Mouse (Mus musculus) lung, adult 2 months (tissue): ENCODE results near the gene Npw. TPM values are rescaled to one million over a fixed set of nuclear protein-coding genes. Genes with fewer than 3 reads are reported as not detected.

Experiments
- DNase-seq: peaks from one replicate; pipeline ENCODE4 v3.0.0; 2022
- H3K4me1 ChIP-seq: fragments of 200-500 bp; 2 replicates; pipeline ENCODE4 v1.6.1; 2011; ENCODE audit warnings: low read length; ENCODE audit not compliant: control insufficient read depth, insufficient read depth
- H3K4me3 ChIP-seq: fragments of 200-500 bp; replicated peaks from 2 replicates; pipeline ENCODE3; 2011; ENCODE audit warnings: low read depth, mild to moderate bottlenecking, control low read depth, low read length; ENCODE audit errors: extremely low read depth
- CTCF ChIP-seq: fragments of 200-500 bp; IDR thresholded peaks from 2 replicates; pipeline ENCODE4 v1.5.1; 2011; ENCODE audit warnings: mild to moderate bottlenecking, low read length, control low read depth; ENCODE audit not compliant: insufficient read depth
- POLR2A ChIP-seq: fragments of 200-500 bp; IDR thresholded peaks from 2 replicates; pipeline ENCODE4 v1.6.1; 2011; ENCODE audit warnings: low read depth, mild to moderate bottlenecking, control low read depth, low read length, borderline replicate concordance; ENCODE audit errors: extremely low read depth
- WGBS: fragments of 180-500 bp; shearing (Covaris S2); methylation state at CpG from one replicate; pipeline ENCODE4 v1.1.7; 2018; 5-methylcytosine and 5-hydroxymethylcytosine counted together
- polyA plus RNA-seq: library from polyadenylated mRNA; depleted of rRNA; stranded (reverse); fragments of >200 nt; gene quantifications from 2 replicates; pipeline ENCODE4 v1.2.3, GENCODE M21; 2012

The Npw gene
- polyA plus RNA-seq, 1 experiment = 77.9 TPM

DNA sequence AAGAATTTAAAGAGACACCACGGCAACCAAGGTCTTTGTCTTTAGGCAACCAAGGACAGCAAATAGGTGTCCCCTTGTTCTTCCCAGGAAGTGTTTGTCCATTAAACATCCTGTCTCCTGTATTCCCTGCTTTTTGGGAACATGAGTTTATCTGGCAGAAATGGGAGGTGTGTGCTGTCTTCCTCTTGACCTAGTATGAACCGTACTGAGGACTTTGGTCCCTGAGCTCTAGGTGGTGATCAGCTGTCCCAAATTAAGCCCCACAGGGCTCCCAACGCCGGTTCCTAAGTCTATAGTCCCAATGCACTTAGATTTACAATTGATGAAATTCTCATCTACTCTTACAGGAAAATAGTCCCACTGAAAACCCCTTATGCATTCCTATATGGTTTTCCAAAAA is 7.5 kb downstream of the Npw start:
- no peak for DNase-seq
- WGBS = 44% methylated on average over 4 of the region's 4 CpGs
- Histone ChIP-seq H3K4me1 (peaks cover 16% of the 10 kb centered on the region), H3K4me3 (peak overlapping the region; percentile 57)
- TF ChIP-seq POLR2A (no peak), CTCF (no peak)

DNA sequence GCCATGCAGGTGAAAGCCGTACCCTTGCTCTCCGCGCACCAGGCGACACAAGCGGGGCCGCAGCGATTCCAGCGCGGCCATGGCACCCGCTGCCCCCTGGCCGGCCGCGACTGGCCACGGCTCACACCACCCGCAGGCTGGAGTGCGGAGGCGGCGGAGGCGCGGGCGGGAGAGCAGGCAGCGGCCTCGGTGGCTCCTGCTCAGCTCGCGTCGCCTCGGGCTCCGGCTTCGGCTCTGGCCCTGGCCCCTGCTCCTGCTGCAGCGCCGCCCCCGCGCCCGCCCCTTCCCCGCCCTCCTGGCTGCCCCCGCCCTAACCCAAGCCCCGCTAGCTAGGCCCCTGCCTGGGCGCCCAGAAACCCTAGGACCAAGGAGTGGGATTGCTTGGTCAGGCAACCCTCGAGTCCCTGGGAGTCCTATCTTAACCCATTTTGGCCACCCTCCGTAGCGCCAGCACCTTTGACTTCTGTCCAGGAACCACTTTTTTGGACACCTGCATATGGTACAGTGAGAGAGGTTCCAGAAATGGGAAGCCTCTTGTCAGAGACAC is 8.1 kb downstream of the Npw start, which contains the start of gene Slc9a3r2:
Slc9a3r2 (minus strand) TSS at position 258 of the 547 bp plus-strand sequence.
- Histone ChIP-seq H3K4me1 (peaks cover 21% of the 10 kb centered on the region), H3K4me3 (peak within 1 kb of the TSS; percentile 65)
- WGBS = under 1% methylated on average over 41 of the region's 41 CpGs
- TF ChIP-seq POLR2A (peak; percentile 80; the same call in 1 of the 2 replicates), CTCF (no peak)
- DNase-seq = peak; percentile 78

DNA sequence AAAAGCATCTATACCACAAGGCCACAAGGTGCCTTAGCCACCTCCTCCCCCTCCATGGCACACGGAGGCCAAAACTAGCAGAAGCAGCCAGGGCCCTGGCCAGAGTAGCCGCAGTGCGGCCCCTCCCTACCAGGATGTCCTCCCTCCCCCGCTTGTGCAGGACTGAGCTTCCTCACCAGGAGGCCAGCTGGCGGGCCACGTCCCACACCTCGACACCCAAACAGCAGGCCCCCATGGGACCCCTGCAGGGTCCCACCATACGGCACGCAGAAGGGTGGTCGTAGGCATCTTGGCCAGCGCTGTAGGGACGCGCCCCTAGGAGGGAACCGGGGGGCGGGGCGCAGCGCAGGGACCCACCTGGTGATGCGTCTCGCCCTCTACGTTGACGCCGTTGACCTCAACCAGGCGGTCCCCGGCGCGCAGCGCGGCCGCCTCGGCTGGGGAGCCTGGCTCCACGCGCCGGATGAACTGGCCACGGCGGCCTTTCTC is 8.6 kb downstream of the Npw start:
- peak; percentile 75 for DNase-seq
- under 1% methylated on average over 35 of the region's 35 CpGs for WGBS
- H3K4me3 ChIP-seq = peak overlapping the region; percentile 65
- no peak for TF ChIP-seq CTCF
- TF ChIP-seq POLR2A = 0 out of 2 replicates have a peak, but pooled peaks have one; percentile 19
- peaks cover 23% of the 10 kb centered on the region for H3K4me1 ChIP-seq

DNA sequence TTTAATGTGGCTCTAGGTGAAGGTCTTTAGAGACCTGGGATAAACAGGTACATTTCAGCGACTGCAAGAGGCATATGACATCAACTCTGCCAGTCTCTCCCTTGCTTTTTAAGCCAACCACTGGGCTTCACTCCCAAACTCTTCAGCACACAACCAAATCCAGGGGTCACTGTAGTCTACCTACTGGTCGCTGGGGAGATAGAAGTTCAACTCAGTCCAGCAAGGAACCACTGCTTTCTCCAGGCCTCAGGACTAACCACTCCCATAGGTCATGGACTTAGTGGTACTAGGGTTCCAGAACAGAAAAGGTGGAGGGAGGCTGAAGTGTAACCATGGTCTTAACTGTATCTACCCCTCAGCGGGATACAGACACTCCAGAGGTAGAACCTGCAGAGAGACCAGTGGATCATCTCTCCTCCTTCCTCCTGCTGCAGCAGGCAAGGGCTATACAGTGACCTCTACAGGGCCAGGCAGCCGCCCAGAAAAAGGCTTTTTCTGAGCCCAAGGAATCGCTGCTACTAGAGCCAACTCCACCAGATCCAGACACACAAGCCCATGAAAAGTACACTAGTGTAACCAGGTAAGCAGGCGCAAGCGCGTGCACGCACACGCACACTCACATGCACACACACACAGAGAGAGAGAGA is 9.4 kb downstream of the Npw start:
- Histone ChIP-seq H3K4me1 (peaks cover 26% of the 10 kb centered on the region), H3K4me3 (peak overlapping the region; percentile 65)
- 35% methylated on average over 10 of the region's 10 CpGs for WGBS
- no peak for DNase-seq
- TF ChIP-seq POLR2A (no peak), CTCF (no peak)

DNA sequence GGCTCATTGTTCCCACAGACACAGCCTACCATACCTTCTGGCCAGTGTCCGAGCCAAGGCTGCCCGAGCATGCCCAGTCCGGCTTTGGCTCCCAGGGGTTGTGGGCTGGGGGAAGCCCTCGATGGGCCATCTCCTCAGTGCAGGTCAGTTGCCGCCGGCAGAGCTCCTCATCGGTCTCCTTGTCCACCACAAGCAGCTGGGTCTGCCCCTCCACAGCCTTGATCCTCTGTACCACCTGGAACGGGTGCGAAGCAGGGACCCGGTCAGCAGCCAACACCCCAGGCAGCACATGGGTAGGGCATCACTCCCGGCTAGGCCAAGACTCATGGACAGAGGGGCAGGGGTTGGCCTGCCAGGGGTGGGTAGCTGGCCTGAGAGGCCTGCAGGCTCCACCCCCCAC is 10.8 kb downstream of the Npw start:
- DNase-seq = no peak
- H3K4me3 ChIP-seq = peak overlapping the region; percentile 58
- no peak for TF ChIP-seq CTCF
- no peak; the same call in 1 of the 2 replicates for TF ChIP-seq POLR2A
- WGBS = 43% methylated on average over 11 of the region's 11 CpGs
- H3K4me1 ChIP-seq = peaks cover 26% of the 10 kb centered on the region

DNA sequence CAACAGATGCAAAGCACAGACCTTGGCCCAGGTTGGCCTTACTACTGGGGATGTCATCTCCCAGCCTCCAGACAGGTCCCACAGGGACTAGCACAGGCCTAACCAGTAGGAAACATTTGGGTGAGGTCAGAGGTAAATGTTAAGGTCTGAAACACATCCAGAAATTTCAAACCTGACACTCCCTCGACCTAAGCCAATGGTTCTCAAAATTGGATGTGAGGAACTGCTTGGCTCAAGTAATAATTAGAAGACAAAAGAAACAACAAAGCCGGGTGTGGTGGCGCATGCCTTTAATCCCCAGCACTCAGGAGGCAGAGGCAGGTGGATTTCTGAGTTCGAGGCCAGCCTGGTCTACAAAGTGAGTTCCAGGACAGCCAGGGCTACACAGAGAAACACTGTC is 11.9 kb downstream of the Npw start:
- no peak for TF ChIP-seq POLR2A
- no peak for TF ChIP-seq CTCF
- H3K4me1 ChIP-seq = peaks cover 24% of the 10 kb centered on the region
- H3K4me3 ChIP-seq = peak overlapping the region; percentile 30
- DNase-seq = no peak
- WGBS = 49% methylated on average over 4 of the region's 4 CpGs

DNA sequence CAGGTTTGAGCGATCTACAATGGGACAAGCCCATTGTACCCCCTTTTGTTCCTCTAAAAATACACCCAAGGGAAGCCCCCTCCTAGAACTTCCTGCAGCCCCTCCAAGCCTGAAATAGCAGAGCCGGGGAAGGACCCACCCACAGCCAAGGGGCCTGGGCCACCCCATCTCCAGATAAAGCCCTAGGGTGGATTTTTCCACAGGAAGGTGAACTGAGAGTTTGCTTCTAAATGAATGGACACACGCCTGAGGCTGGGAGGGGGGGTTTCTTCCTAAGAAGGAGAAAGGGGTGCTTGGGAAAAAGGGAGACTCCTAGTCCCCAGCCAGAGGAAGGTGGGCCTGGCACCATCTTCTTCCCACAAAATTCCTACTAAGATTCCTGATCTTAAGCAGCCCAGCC is 12.3 kb downstream of the Npw start:
- H3K4me3 ChIP-seq = peak overlapping the region; percentile 30
- no peak for DNase-seq
- TF ChIP-seq CTCF = no peak
- TF ChIP-seq POLR2A = no peak
- 51% methylated on average over 3 of the region's 3 CpGs for WGBS
- H3K4me1 ChIP-seq = peaks cover 21% of the 10 kb centered on the region

DNA sequence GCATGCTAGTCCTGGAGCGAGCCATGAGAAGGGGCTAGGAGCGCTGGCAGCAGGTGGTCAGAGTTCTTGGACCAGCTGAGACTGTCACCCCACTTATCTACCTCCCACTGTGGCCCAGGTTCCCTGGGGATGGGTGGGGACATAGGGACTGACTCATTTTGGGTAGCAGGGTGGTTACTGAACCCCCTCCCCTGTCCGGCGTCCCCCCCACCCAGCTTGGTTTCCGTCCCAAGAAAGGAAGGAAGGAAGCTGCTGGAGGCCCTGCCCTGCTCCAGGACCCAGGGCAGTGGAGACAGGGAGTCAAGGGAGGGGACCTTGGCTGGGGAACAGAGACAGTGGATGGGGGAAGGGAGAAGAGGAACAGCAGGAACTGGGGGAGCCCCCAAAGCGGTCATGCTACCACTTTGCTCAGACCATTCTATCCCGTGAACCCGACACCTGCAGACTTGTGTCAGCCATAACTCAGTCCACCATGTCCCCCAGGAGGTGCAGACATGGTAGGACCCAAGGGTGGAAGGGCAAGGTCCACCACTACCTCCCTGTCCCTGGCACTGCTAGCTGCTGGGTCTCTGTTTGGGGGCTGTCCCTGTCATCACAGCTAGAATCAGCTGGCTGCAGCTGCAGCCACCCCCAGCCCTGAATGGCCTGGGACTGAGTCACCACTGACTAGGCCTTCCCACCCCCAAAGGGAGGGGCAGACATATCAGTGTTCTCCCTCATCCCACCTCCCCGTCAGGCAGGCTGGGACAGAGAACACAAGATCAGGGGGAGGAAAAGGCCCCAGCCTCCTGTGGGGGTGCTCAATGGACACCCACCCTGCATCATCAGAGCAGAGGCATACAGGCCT is 13.2 kb downstream of the Npw start:
- Histone ChIP-seq H3K4me1 (peaks cover 24% of the 10 kb centered on the region), H3K4me3 (peak overlapping the region; percentile 63)
- WGBS = 37% methylated on average over 9 of the region's 9 CpGs
- TF ChIP-seq CTCF = no peak
- peak; percentile 77; the same call in 1 of the 2 replicates for TF ChIP-seq POLR2A
- DNase-seq = peak; percentile 45

DNA sequence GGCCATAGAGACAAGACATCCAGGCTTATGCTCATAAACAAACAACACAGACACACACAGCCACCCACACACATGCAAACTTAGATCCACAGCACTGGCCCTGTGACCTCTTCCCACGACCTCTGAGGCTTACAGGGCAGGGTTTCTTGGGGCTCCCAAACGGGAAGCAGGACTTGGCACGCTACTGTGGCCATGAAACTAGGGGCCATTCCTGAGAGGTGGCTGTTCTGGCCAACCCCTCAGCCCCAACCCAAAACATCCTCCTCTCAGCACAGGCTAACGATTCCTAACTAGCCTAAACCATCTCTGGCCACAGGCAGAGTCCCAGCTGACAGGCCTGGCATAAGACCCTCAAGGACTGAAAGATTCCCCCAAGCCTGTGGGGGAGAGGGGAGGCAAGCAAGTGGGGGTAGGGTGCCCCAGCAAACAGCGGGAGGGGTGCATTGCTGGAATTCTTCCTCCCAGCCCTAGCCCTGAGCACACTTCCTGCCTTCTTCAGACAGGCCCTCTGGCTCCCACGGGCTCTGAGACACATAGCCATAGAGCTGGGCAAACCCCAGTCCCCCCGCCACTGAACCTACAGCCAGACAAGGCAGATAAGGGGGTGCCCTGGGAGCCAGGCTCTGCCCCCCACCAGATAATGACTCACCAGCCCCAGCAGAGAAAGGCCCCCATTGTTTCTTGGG is 14.1 kb downstream of the Npw start:
- peak; percentile 43 for DNase-seq
- TF ChIP-seq POLR2A (peak; percentile 63; the same call in 1 of the 2 replicates), CTCF (no peak)
- H3K4me3 ChIP-seq = peak overlapping the region; percentile 63
- WGBS = 15% methylated on average over 7 of the region's 7 CpGs
- H3K4me1 ChIP-seq = peaks cover 31% of the 10 kb centered on the region
